Mouse (Mus musculus) left cerebral cortex, adult 9 months (tissue): ENCODE results near the gene Alox15.
"Not testable (repeated sequence)": the region's sequence is repeated elsewhere in the genome, so short reads cannot be mapped to it uniquely, and the experiment has no call there.

Source experiments
- DNase-seq, 2 experiments: peaks; one replicate each; pipeline ENCODE4 v3.0.0; 2022; ENCODE audit warnings: low spot score in 2 of 2

Alox15 gene

GRCm38 (mm10) chr11:70351868-70352267 is at the start of gene Alox15:
Gene Alox15 (minus strand): TSS chr11:70352031.
- no peak for DNase-seq

GRCm38 (mm10) chr11:70389421-70389820 is 37.6 kb upstream of the Alox15 start:
- no peak for DNase-seq

GRCm38 (mm10) chr11:70387436-70387835 is 35.6 kb upstream of the Alox15 start:
- no peak for DNase-seq

- DNase-seq, result no peak
Observed at GRCm38 (mm10) chr11:70384136-70384535, 32.3 kb upstream of the Alox15 start.

- no peak for DNase-seq
Observed at GRCm38 (mm10) chr11:70381330-70381729, 29.5 kb upstream of the Alox15 start.

GRCm38 (mm10) chr11:70380478-70381005 is 28.7 kb upstream of the Alox15 start:
- no peak for DNase-seq

- peak in 1 of 2 experiments; percentile 10 for DNase-seq
Observed at GRCm38 (mm10) chr11:70376054-70376453, 24.2 kb upstream of the Alox15 start.

GRCm38 (mm10) chr11:70374302-70374701 is 22.5 kb upstream of the Alox15 start:
- no peak for DNase-seq

GRCm38 (mm10) chr11:70372849-70373557 is 21.2 kb upstream of the Alox15 start:
- DNase-seq, result no peak

GRCm38 (mm10) chr11:70372396-70372795 is 20.6 kb upstream of the Alox15 start:
- no peak for DNase-seq

GRCm38 (mm10) chr11:70368626-70369025 is 16.8 kb upstream of the Alox15 start:
- not testable (repeated sequence) for DNase-seq

GRCm38 (mm10) chr11:70367701-70368100 is 15.9 kb upstream of the Alox15 start:
- not testable (repeated sequence) for DNase-seq

GRCm38 (mm10) chr11:70348630-70349029 is 3.2 kb downstream of the Alox15 start:
- no peak for DNase-seq

GRCm38 (mm10) chr11:70347861-70348260 is 4.0 kb downstream of the Alox15 start:
- DNase-seq, result no peak

- DNase-seq, result no peak
Observed at GRCm38 (mm10) chr11:70345546-70345945, 6.3 kb downstream of the Alox15 start.

GRCm38 (mm10) chr11:70345061-70345460 is 6.8 kb downstream of the Alox15 start:
- DNase-seq, result no peak

GRCm38 (mm10) chr11:70339481-70339880 is 12.3 kb downstream of the Alox15 start:
- no peak for DNase-seq

GRCm38 (mm10) chr11:70334477-70334876 is 17.4 kb downstream of the Alox15 start:
- DNase-seq, result peak in 1 of 2 experiments; percentile 47

GRCm38 (mm10) chr11:70324726-70325125 is 27.1 kb downstream of the Alox15 start:
- no peak for DNase-seq

GRCm38 (mm10) chr11:70322528-70322927 is 29.3 kb downstream of the Alox15 start, which contains the start of gene Alox12e:
Gene Alox12e (minus strand): TSS chr11:70322628.
- DNase-seq, result no peak

- DNase-seq, result peak in 1 of 2 experiments; percentile 21
Observed at GRCm38 (mm10) chr11:70321664-70322063, 30.2 kb downstream of the Alox15 start.

- no peak for DNase-seq
Observed at GRCm38 (mm10) chr11:70319614-70320013, 32.2 kb downstream of the Alox15 start.

GRCm38 (mm10) chr11:70313833-70314232 is 38.0 kb downstream of the Alox15 start:
- DNase-seq, result no peak
